Mouse (Mus musculus): ENCODE measurements at regions not wholly inside any gene's neighbourhood (a gene's known extent, or its start where the extent isn't known, plus 50 kb on each side); places are given as distances from the start of the nearest gene placed in this dataset.

- Histone ChIP-seq H3K27me3 (ENCODE audit: control insufficient read depth, insufficient read depth, low read length) (peaks cover 39% of the 10 kb centered on the region), H3K9me3 (ENCODE audit: control insufficient read depth, low read length) (no peaks in the 10 kb centered on the region), H3K9ac (ENCODE audit: low read length) (no peak overlapping the region), H3K4me1 (ENCODE audit: control insufficient read depth in 2 of 2, insufficient read depth in 2 of 2, low read length in 2 of 2) (peaks cover 24 to 34% of the 10 kb centered on the region in 2 experiments), H3K4me2 (ENCODE audit: low read length) (no peak overlapping the region), H3K36me3 (ENCODE audit: control insufficient read depth, insufficient read depth, low read length) (no peaks in the 10 kb centered on the region), H3K4me3 (ENCODE audit: control insufficient read depth in 1 of 2, insufficient read depth in 1 of 2, low read depth in 1 of 2, low read length in 2 of 2) (no peak overlapping the region), H3K27ac (replicated peaks in 1 of 2; ENCODE audit: control insufficient read depth in 1 of 2, insufficient read depth in 1 of 2, low read depth in 2 of 2, low read length in 2 of 2) (no peak overlapping the region)
- 50% methylated on average over 3 of the region's 3 CpGs for WGBS
- no peak for ATAC-seq (ENCODE audit: insufficient number of reproducible peaks, insufficient read depth, low FRiP score, low read depth)
These were observed 91.2 kb upstream of the Hsd17b12 start for GRCm38 (mm10) chr2:94248948-94249347.

GRCm38 (mm10) chr2:94246851-94247471 is 89.2 kb upstream of the Hsd17b12 start:
- H3K4me1 ChIP-seq (ENCODE audit: control insufficient read depth in 2 of 2, insufficient read depth in 2 of 2, low read length in 2 of 2) = peaks cover 25 to 46% of the 10 kb centered on the region in 2 experiments
- peak overlapping the region; percentile 56 for H3K9ac ChIP-seq (ENCODE audit: low read length)
- H3K27ac ChIP-seq (replicated peaks in 1 of 2; ENCODE audit: control insufficient read depth in 1 of 2, insufficient read depth in 1 of 2, low read depth in 2 of 2, low read length in 2 of 2) = no peak overlapping the region
- H3K27me3 ChIP-seq (ENCODE audit: control insufficient read depth, insufficient read depth, low read length) = peaks cover 59% of the 10 kb centered on the region
- no peaks in the 10 kb centered on the region for H3K9me3 ChIP-seq (ENCODE audit: control insufficient read depth, low read length)
- peak overlapping the region; percentile 37 to 38 for H3K4me3 ChIP-seq (ENCODE audit: control insufficient read depth in 1 of 2, insufficient read depth in 1 of 2, low read depth in 1 of 2, low read length in 2 of 2)
- ATAC-seq (ENCODE audit: insufficient number of reproducible peaks, insufficient read depth, low FRiP score, low read depth) = no peak
- H3K4me2 ChIP-seq (ENCODE audit: low read length) = peak overlapping the region; percentile 82
- under 1% methylated on average over 30 of the region's 30 CpGs for WGBS
- H3K36me3 ChIP-seq (ENCODE audit: control insufficient read depth, insufficient read depth, low read length) = no peaks in the 10 kb centered on the region

GRCm38 (mm10) chr2:94246180-94246611 is 88.4 kb upstream of the Hsd17b12 start:
- Histone ChIP-seq H3K27me3 (ENCODE audit: control insufficient read depth, insufficient read depth, low read length) (peaks cover 66% of the 10 kb centered on the region), H3K4me3 (ENCODE audit: control insufficient read depth in 1 of 2, insufficient read depth in 1 of 2, low read depth in 1 of 2, low read length in 2 of 2) (peak overlapping the region in 1 of 2 experiments; percentile 37; a peak in 2 of 4 replicates), H3K4me2 (ENCODE audit: low read length) (peak overlapping the region; percentile 82), H3K27ac (replicated peaks in 1 of 2; ENCODE audit: control insufficient read depth in 1 of 2, insufficient read depth in 1 of 2, low read depth in 2 of 2, low read length in 2 of 2) (no peak overlapping the region), H3K4me1 (ENCODE audit: control insufficient read depth in 2 of 2, insufficient read depth in 2 of 2, low read length in 2 of 2) (peaks cover 25 to 51% of the 10 kb centered on the region in 2 experiments), H3K9me3 (ENCODE audit: control insufficient read depth, low read length) (no peaks in the 10 kb centered on the region), H3K36me3 (ENCODE audit: control insufficient read depth, insufficient read depth, low read length) (no peaks in the 10 kb centered on the region), H3K9ac (ENCODE audit: low read length) (no peak overlapping the region)
- WGBS = 21% methylated on average over 9 of the region's 9 CpGs
- ATAC-seq (ENCODE audit: insufficient number of reproducible peaks, insufficient read depth, low FRiP score, low read depth) = no peak

GRCm38 (mm10) chr2:94245305-94245959 is 87.7 kb upstream of the Hsd17b12 start:
- Histone ChIP-seq H3K27me3 (ENCODE audit: control insufficient read depth, insufficient read depth, low read length) (peaks cover 74% of the 10 kb centered on the region), H3K36me3 (ENCODE audit: control insufficient read depth, insufficient read depth, low read length) (no peaks in the 10 kb centered on the region), H3K27ac (replicated peaks in 1 of 2; ENCODE audit: control insufficient read depth in 1 of 2, insufficient read depth in 1 of 2, low read depth in 2 of 2, low read length in 2 of 2) (no peak overlapping the region), H3K4me3 (ENCODE audit: control insufficient read depth in 1 of 2, insufficient read depth in 1 of 2, low read depth in 1 of 2, low read length in 2 of 2) (peak overlapping the region in 1 of 2 experiments; percentile 37; a peak in 2 of 4 replicates), H3K9me3 (ENCODE audit: control insufficient read depth, low read length) (no peaks in the 10 kb centered on the region), H3K4me1 (ENCODE audit: control insufficient read depth in 2 of 2, insufficient read depth in 2 of 2, low read length in 2 of 2) (peaks cover 27 to 59% of the 10 kb centered on the region in 2 experiments), H3K9ac (ENCODE audit: low read length) (no peak overlapping the region), H3K4me2 (ENCODE audit: low read length) (peak overlapping the region; percentile 82)
- WGBS = 3% methylated on average over 16 of the region's 16 CpGs
- ATAC-seq (ENCODE audit: insufficient number of reproducible peaks, insufficient read depth, low FRiP score, low read depth) = no peak

- no peaks in the 10 kb centered on the region for H3K36me3 ChIP-seq (ENCODE audit: control insufficient read depth, insufficient read depth, low read length)
- H3K27me3 ChIP-seq (ENCODE audit: control insufficient read depth, insufficient read depth, low read length) = peaks cover 80% of the 10 kb centered on the region
- H3K9ac ChIP-seq (ENCODE audit: low read length) = no peak overlapping the region
- no peak overlapping the region for H3K27ac ChIP-seq (replicated peaks in 1 of 2; ENCODE audit: control insufficient read depth in 1 of 2, insufficient read depth in 1 of 2, low read depth in 2 of 2, low read length in 2 of 2)
- WGBS = 2% methylated on average over 9 of the region's 9 CpGs
- H3K4me3 ChIP-seq (ENCODE audit: control insufficient read depth in 1 of 2, insufficient read depth in 1 of 2, low read depth in 1 of 2, low read length in 2 of 2) = peak overlapping the region in 1 of 2 experiments; percentile 37; a peak in 2 of 4 replicates
- no peak for ATAC-seq (ENCODE audit: insufficient number of reproducible peaks, insufficient read depth, low FRiP score, low read depth)
- H3K9me3 ChIP-seq (ENCODE audit: control insufficient read depth, low read length) = no peaks in the 10 kb centered on the region
- peak overlapping the region; percentile 71 for H3K4me2 ChIP-seq (ENCODE audit: low read length)
- H3K4me1 ChIP-seq (ENCODE audit: control insufficient read depth in 2 of 2, insufficient read depth in 2 of 2, low read length in 2 of 2) = peaks cover 27 to 61% of the 10 kb centered on the region in 2 experiments
These were observed 86.4 kb upstream of the Hsd17b12 start for GRCm38 (mm10) chr2:94244140-94244539.

GRCm38 (mm10) chr2:94243053-94243916 is 85.5 kb upstream of the Hsd17b12 start:
- WGBS = under 1% methylated on average over 50 of the region's 50 CpGs
- Histone ChIP-seq H3K9ac (ENCODE audit: low read length) (no peak overlapping the region), H3K9me3 (ENCODE audit: control insufficient read depth, low read length) (no peaks in the 10 kb centered on the region), H3K27ac (replicated peaks in 1 of 2; ENCODE audit: control insufficient read depth in 1 of 2, insufficient read depth in 1 of 2, low read depth in 2 of 2, low read length in 2 of 2) (no peak overlapping the region), H3K4me2 (ENCODE audit: low read length) (peak overlapping the region; percentile 71), H3K27me3 (ENCODE audit: control insufficient read depth, insufficient read depth, low read length) (peaks cover 86% of the 10 kb centered on the region), H3K4me1 (ENCODE audit: control insufficient read depth in 2 of 2, insufficient read depth in 2 of 2, low read length in 2 of 2) (peaks cover 26 to 58% of the 10 kb centered on the region in 2 experiments), H3K4me3 (ENCODE audit: control insufficient read depth in 1 of 2, insufficient read depth in 1 of 2, low read depth in 1 of 2, low read length in 2 of 2) (peak overlapping the region; percentile 13 to 37; a peak in 3 of 4 replicates), H3K36me3 (ENCODE audit: control insufficient read depth, insufficient read depth, low read length) (no peaks in the 10 kb centered on the region)
- no peak for ATAC-seq (ENCODE audit: insufficient number of reproducible peaks, insufficient read depth, low FRiP score, low read depth)

- peak overlapping the region in 1 of 2 experiments; percentile 37; a peak in 2 of 4 replicates for H3K4me3 ChIP-seq (ENCODE audit: control insufficient read depth in 1 of 2, insufficient read depth in 1 of 2, low read depth in 1 of 2, low read length in 2 of 2)
- peak overlapping the region; percentile 85 for H3K4me2 ChIP-seq (ENCODE audit: low read length)
These were observed 84.8 kb upstream of the Hsd17b12 start for GRCm38 (mm10) chr2:94242406-94243052.

More at GRCm38 (mm10) chr2:94242406-94243052, 84.8 kb upstream of the Hsd17b12 start:
- H3K4me1 ChIP-seq (ENCODE audit: control insufficient read depth in 2 of 2, insufficient read depth in 2 of 2, low read length in 2 of 2) = peaks cover 26 to 54% of the 10 kb centered on the region in 2 experiments
- under 1% methylated on average over 7 of the region's 7 CpGs for WGBS
- H3K9me3 ChIP-seq (ENCODE audit: control insufficient read depth, low read length) = no peaks in the 10 kb centered on the region
- H3K9ac ChIP-seq (ENCODE audit: low read length) = no peak overlapping the region
- no peak overlapping the region for H3K27ac ChIP-seq (replicated peaks in 1 of 2; ENCODE audit: control insufficient read depth in 1 of 2, insufficient read depth in 1 of 2, low read depth in 2 of 2, low read length in 2 of 2)
- no peaks in the 10 kb centered on the region for H3K36me3 ChIP-seq (ENCODE audit: control insufficient read depth, insufficient read depth, low read length)
- H3K27me3 ChIP-seq (ENCODE audit: control insufficient read depth, insufficient read depth, low read length) = peaks cover 92% of the 10 kb centered on the region
- no peak for ATAC-seq (ENCODE audit: insufficient number of reproducible peaks, insufficient read depth, low FRiP score, low read depth)

Data from heart, embryonic 14.5 days (tissue).